25 mouse cellular contexts compared by ENCODE assay signal in the genomic region with DNA sequence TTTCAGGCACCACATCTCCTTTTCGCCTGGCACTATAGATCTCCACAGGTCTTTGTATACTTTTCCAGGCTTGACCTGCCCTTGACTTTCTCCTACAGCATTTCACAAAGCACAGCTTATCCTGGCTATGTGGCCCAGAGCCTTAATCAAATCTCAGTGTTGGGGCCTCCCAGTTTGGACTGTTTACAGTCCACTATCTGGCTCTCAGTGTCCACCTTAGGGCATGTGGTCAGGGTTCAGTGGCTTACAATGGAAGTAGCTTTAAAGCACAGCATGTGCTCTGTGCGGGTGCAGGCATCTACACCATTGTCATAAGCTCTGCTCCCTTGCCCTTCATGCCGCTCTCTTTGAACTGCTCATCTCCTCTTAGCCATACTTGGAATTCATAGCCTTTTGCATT.
DNase-seq lines count a peak whose midpoint lies in the region; ATAC-seq lines count a peak whose summit lies in the region.
"Had no signal": no experiment of that assay in that cellular context is flagged by ENCODE, and none has a peak within 500 bp of the region (broad histone marks: within the 10 kb centered on the region; RNA-seq: fewer than 3 reads in every experiment).

No protein-coding gene starts in this region.

- H3K9me3 ChIP-seq in liver, embryonic 11.5 days (ENCODE audit: control insufficient read depth, low read length) = no peaks in the 10 kb centered on the region
- H3K9me3 ChIP-seq in liver, embryonic 13.5 days (replicated peaks) = no peaks in the 10 kb centered on the region
- no peaks in the 10 kb centered on the region for H3K9me3 ChIP-seq in liver, embryonic 16.5 days (replicated peaks; ENCODE audit: control insufficient read depth, low read length)
- H3K9me3 ChIP-seq in hindbrain, embryonic 14.5 days (ENCODE audit: control insufficient read depth, low read length) = no peaks in the 10 kb centered on the region
- H3K9me3 ChIP-seq: embryonic facial prominence, embryonic 12.5 days; embryonic facial prominence, embryonic 15.5 days; forebrain, embryonic 12.5 days; forebrain, embryonic 15.5 days; heart, embryonic 10.5 days; heart, embryonic 13.5 days; hindbrain, embryonic 15.5 days had no signal

- 0 out of 2 replicates have a peak, but pooled peaks have one; percentile 47 for ATAC-seq in liver, embryonic 11.5 days (replicated peaks; ENCODE audit: low FRiP score)
- peak; percentile 61 for ATAC-seq in liver, embryonic 13.5 days (ENCODE audit: low read depth)
- peak; percentile 37; the same call in 1 of the 2 replicates for ATAC-seq in liver, embryonic 16.5 days (ENCODE audit: low read depth)
- no peak for ATAC-seq in hindbrain, embryonic 14.5 days (ENCODE audit: low FRiP score)
- no peak for ATAC-seq in megakaryocyte progenitor cell, adult 5-6 weeks (replicated peaks; ENCODE audit: poor library complexity)
- ATAC-seq: CD4-positive, CD25-positive, alpha-beta regulatory T cell, adult 4 months; forebrain, embryonic 15.5 days had no signal

- H3K27ac ChIP-seq in liver, embryonic 11.5 days (ENCODE audit: low read depth, low read length) = no peak overlapping the region
- no peak overlapping the region for H3K27ac ChIP-seq in liver, embryonic 13.5 days
- no peak overlapping the region for H3K27ac ChIP-seq in liver, embryonic 16.5 days (ENCODE audit: low read length)
- H3K27ac ChIP-seq in hindbrain, embryonic 14.5 days = no peak overlapping the region
- H3K27ac ChIP-seq: embryonic facial prominence, embryonic 12.5 days; embryonic facial prominence, embryonic 15.5 days; forebrain, embryonic 12.5 days; forebrain, embryonic 15.5 days; heart, adult 2 months; heart, embryonic 10.5 days; heart, embryonic 13.5 days; hindbrain, embryonic 15.5 days had no signal

- WGBS in liver, embryonic 11.5 days = 77% methylated on average over 3 of the region's 3 CpGs
- 78% methylated on average over 3 of the region's 3 CpGs for WGBS in liver, embryonic 13.5 days (ENCODE audit: insufficient replicate concordance)
- 59% methylated on average over 3 of the region's 3 CpGs for WGBS in liver, embryonic 16.5 days (ENCODE audit: insufficient replicate concordance)
- 57% methylated on average over 3 of the region's 3 CpGs for WGBS in hindbrain, embryonic 14.5 days

- no peak overlapping the region for H3K4me2 ChIP-seq in liver, embryonic 11.5 days
- no peak overlapping the region for H3K4me2 ChIP-seq in liver, embryonic 13.5 days
- H3K4me2 ChIP-seq in liver, embryonic 16.5 days (ENCODE audit: low read depth, low read length) = no peak overlapping the region
- no peak overlapping the region for H3K4me2 ChIP-seq in hindbrain, embryonic 14.5 days (replicated peaks)
- H3K4me2 ChIP-seq: embryonic facial prominence, embryonic 12.5 days; embryonic facial prominence, embryonic 15.5 days; forebrain, embryonic 12.5 days; forebrain, embryonic 15.5 days; heart, embryonic 13.5 days; hindbrain, embryonic 15.5 days had no signal

- DNase-seq in liver, embryonic 11.5 days (ENCODE audit: low spot score) = no peak
- no peak for DNase-seq in liver
- DNase-seq in liver, embryonic 13.5 days = no peak
- DNase-seq in hindbrain, embryonic 14.5 days (ENCODE audit: low spot score) = no peak
- DNase-seq: adrenal gland, adult 2 months; adrenal gland, postnatal 14 days; cerebellum, adult 11 months; cerebellum, adult 2 months; cerebellum, adult 9-11 months; cerebellum, postnatal 25 days; gastrocnemius, postnatal 10 days; gastrocnemius, postnatal 36 days; heart, adult 2 months; heart, postnatal 14 days; heart, postnatal 4 days had no signal

- H3K36me3 ChIP-seq in liver, embryonic 11.5 days (ENCODE audit: control insufficient read depth, insufficient read depth, low read length) = no peaks in the 10 kb centered on the region
- no peaks in the 10 kb centered on the region for H3K36me3 ChIP-seq in liver, embryonic 13.5 days
- H3K36me3 ChIP-seq in liver, embryonic 16.5 days (ENCODE audit: control insufficient read depth, insufficient read depth) = no peaks in the 10 kb centered on the region
- no peaks in the 10 kb centered on the region for H3K36me3 ChIP-seq in hindbrain, embryonic 14.5 days (replicated peaks; ENCODE audit: control insufficient read depth, insufficient read depth)
- H3K36me3 ChIP-seq: embryonic facial prominence, embryonic 12.5 days; embryonic facial prominence, embryonic 15.5 days; forebrain, embryonic 12.5 days; forebrain, embryonic 15.5 days; heart, embryonic 10.5 days; heart, embryonic 13.5 days; hindbrain, embryonic 15.5 days had no signal

- no peaks in the 10 kb centered on the region for H3K27me3 ChIP-seq in liver, embryonic 11.5 days (replicated peaks; ENCODE audit: control insufficient read depth, insufficient read depth, low read length)
- no peaks in the 10 kb centered on the region for H3K27me3 ChIP-seq in liver, embryonic 13.5 days
- no peaks in the 10 kb centered on the region for H3K27me3 ChIP-seq in liver, embryonic 16.5 days (ENCODE audit: control insufficient read depth, insufficient read depth, low read depth, low read length)
- H3K27me3 ChIP-seq in hindbrain, embryonic 14.5 days (ENCODE audit: control insufficient read depth, insufficient read depth, low read length) = no peaks in the 10 kb centered on the region
- H3K27me3 ChIP-seq: embryonic facial prominence, embryonic 12.5 days; embryonic facial prominence, embryonic 15.5 days; forebrain, embryonic 12.5 days; forebrain, embryonic 15.5 days; heart, embryonic 13.5 days; hindbrain, embryonic 15.5 days had no signal

- no peaks in the 10 kb centered on the region for H3K4me1 ChIP-seq in liver, embryonic 11.5 days (replicated peaks; ENCODE audit: control insufficient read depth, insufficient read depth, low read length)
- H3K4me1 ChIP-seq in liver, embryonic 13.5 days (replicated peaks) = no peaks in the 10 kb centered on the region; the same call in 1 of the 2 replicates
- no peaks in the 10 kb centered on the region; the same call in 1 of the 2 replicates for H3K4me1 ChIP-seq in liver, embryonic 16.5 days (ENCODE audit: control insufficient read depth, low read depth, low read length)
- no peaks in the 10 kb centered on the region for H3K4me1 ChIP-seq in hindbrain, embryonic 14.5 days (replicated peaks; ENCODE audit: control insufficient read depth, insufficient read depth, low read length)
- H3K4me1 ChIP-seq: embryonic facial prominence, embryonic 12.5 days; embryonic facial prominence, embryonic 15.5 days; forebrain, embryonic 12.5 days; forebrain, embryonic 15.5 days; hindbrain, embryonic 15.5 days had no signal

- H3K4me3 ChIP-seq in liver, embryonic 11.5 days (ENCODE audit: low read depth, low read length) = no peak overlapping the region
- no peak overlapping the region for H3K4me3 ChIP-seq in liver, embryonic 13.5 days (replicated peaks)
- H3K4me3 ChIP-seq in liver, embryonic 16.5 days (ENCODE audit: low read depth, low read length) = no peak overlapping the region
- H3K4me3 ChIP-seq in hindbrain, embryonic 14.5 days (replicated peaks; ENCODE audit: low read length) = no peak overlapping the region
- H3K4me3 ChIP-seq: embryonic facial prominence, embryonic 12.5 days; embryonic facial prominence, embryonic 15.5 days; forebrain, embryonic 12.5 days; forebrain, embryonic 15.5 days; heart, adult 2 months; heart, embryonic 10.5 days; heart, embryonic 13.5 days; hindbrain, embryonic 15.5 days had no signal

- H3K9ac ChIP-seq in liver, embryonic 11.5 days (ENCODE audit: low read depth, low read length) = no peak overlapping the region
- H3K9ac ChIP-seq in liver, embryonic 13.5 days = no peak overlapping the region
- no peak overlapping the region for H3K9ac ChIP-seq in liver, embryonic 16.5 days (ENCODE audit: low read depth, low read length)
- no peak overlapping the region for H3K9ac ChIP-seq in hindbrain, embryonic 14.5 days
- H3K9ac ChIP-seq: embryonic facial prominence, embryonic 12.5 days; embryonic facial prominence, embryonic 15.5 days; forebrain, embryonic 12.5 days; forebrain, embryonic 15.5 days; heart, embryonic 13.5 days; hindbrain, embryonic 15.5 days had no signal

Comparison
In these comparisons a context has a peak if more than half of its experiments do, and no peak if none do; other contexts are left out.
1. ATAC-seq: peak in liver, embryonic 11.5 days (single experiment), liver, embryonic 13.5 days (single experiment) and liver, embryonic 16.5 days (single experiment); none in hindbrain, embryonic 14.5 days (single experiment) and megakaryocyte progenitor cell, adult 5-6 weeks (single experiment).